Mouse (Mus musculus) ovary, postnatal 14 days (tissue): Measurements from ENCODE around the gene Cldn12.

ENCODE experiments used
- DNase-seq: peaks from one replicate; pipeline ENCODE4 v3.0.0; 2022; ENCODE audit warnings: low spot score

Gene Cldn12

GRCm38 (mm10) chr5:5514196-5515076, at the start of gene Cldn12:
Gene Cldn12, minus strand, starts transcription at chr5:5514958.
- peak; percentile 94 for DNase-seq

- no peak for DNase-seq
Measured at GRCm38 (mm10) chr5:5562435-5562834, 47.7 kb upstream of the Cldn12 start.

GRCm38 (mm10) chr5:5561041-5561706, 46.4 kb upstream of the Cldn12 start:
- no peak for DNase-seq

GRCm38 (mm10) chr5:5559798-5560197, 45.0 kb upstream of the Cldn12 start:
- no peak for DNase-seq

- DNase-seq = peak; percentile 96
Measured at GRCm38 (mm10) chr5:5559079-5559740, 44.5 kb upstream of the Cldn12 start, which contains the start of gene Gtpbp10. Gene Gtpbp10, minus strand, starts transcription at chr5:5559538.

GRCm38 (mm10) chr5:5551110-5551509, 36.4 kb upstream of the Cldn12 start:
- DNase-seq = no peak

GRCm38 (mm10) chr5:5540385-5540784, 25.6 kb upstream of the Cldn12 start:
- DNase-seq = no peak

- no peak for DNase-seq
Measured at GRCm38 (mm10) chr5:5539771-5540170, 25.0 kb upstream of the Cldn12 start.

GRCm38 (mm10) chr5:5536131-5536530, 21.4 kb upstream of the Cldn12 start:
- DNase-seq = no peak

GRCm38 (mm10) chr5:5533656-5534420, 19.1 kb upstream of the Cldn12 start:
- no peak for DNase-seq

GRCm38 (mm10) chr5:5515411-5515810, 653 bp upstream of the Cldn12 start:
- DNase-seq = no peak

- no peak for DNase-seq
Measured at GRCm38 (mm10) chr5:5511401-5511800, 3.4 kb downstream of the Cldn12 start.

GRCm38 (mm10) chr5:5510989-5511388, 3.8 kb downstream of the Cldn12 start:
- no peak for DNase-seq

GRCm38 (mm10) chr5:5510304-5510887, 4.4 kb downstream of the Cldn12 start:
- DNase-seq = no peak

- no peak for DNase-seq
Measured at GRCm38 (mm10) chr5:5508231-5508630, 6.5 kb downstream of the Cldn12 start.

GRCm38 (mm10) chr5:5507701-5508225, 7.0 kb downstream of the Cldn12 start:
- DNase-seq = peak; percentile 38

- DNase-seq = no peak
Measured at GRCm38 (mm10) chr5:5504456-5504855, 10.3 kb downstream of the Cldn12 start.

- no peak for DNase-seq
Measured at GRCm38 (mm10) chr5:5503381-5503780, 11.4 kb downstream of the Cldn12 start.

- no peak for DNase-seq
Measured at GRCm38 (mm10) chr5:5501583-5501982, 13.2 kb downstream of the Cldn12 start.

GRCm38 (mm10) chr5:5496393-5496792, 18.4 kb downstream of the Cldn12 start:
- no peak for DNase-seq

GRCm38 (mm10) chr5:5495042-5495441, 19.7 kb downstream of the Cldn12 start:
- no peak for DNase-seq
